Mouse (Mus musculus) spleen, adult 18-20 months (tissue): ENCODE measurements around the gene Plk5.
A peak's percentile ranks its signal among the peaks of the same experiment; 100 is the strongest.
"Not testable (repeated sequence)": the region's sequence is repeated elsewhere in the genome, so short reads cannot be mapped to it uniquely, and the experiment has no call there.

Source experiments
- DNase-seq, 2 experiments: peaks; one replicate each; pipeline ENCODE4 v3.0.0; 2022; ENCODE audit warnings: mixed read lengths in 2 of 2

The Plk5 gene

DNA sequence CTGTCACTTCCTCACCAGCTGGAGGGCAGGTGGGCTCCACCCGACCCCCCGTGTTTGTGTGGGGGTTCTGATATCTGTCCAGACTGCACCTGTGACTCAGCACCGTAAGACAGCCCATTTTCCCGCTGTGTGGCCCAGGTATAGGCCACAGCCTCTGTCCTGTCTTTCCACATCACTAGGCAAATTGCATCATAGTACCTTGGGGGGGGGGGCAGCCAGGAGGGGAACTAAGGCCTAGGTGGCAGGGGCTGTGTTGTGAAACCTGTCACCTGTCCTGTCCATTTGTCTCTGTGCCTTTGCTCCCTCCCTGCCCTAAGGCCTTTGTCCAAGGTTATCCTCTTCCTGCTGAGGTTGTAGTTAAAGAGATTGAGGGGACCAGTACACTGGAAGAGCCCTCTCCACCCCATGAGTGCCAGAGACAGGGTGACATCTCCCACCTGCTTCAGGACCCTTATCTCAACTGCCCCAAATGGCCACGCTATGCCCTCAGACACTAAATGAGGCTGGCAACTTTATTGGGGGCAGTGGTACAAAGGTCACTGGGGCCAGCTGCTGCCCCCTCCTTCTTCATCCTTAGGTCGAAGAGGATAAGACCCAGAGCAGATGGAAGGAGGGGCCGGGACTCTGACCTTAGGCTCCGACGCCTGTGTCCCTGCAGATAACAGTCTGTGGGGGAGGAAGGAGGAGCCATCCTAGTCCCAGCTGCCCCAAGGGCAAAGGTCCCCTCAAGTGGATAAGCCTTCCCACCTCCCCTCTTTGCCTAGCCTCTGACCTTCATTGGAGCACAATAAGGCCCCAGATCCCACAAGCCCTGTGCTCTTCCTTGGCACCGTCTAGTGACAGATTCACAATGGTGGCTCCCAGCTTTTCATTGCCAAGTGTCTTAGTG, 24.4 kb upstream of the Plk5 start:
- no peak for DNase-seq

DNA sequence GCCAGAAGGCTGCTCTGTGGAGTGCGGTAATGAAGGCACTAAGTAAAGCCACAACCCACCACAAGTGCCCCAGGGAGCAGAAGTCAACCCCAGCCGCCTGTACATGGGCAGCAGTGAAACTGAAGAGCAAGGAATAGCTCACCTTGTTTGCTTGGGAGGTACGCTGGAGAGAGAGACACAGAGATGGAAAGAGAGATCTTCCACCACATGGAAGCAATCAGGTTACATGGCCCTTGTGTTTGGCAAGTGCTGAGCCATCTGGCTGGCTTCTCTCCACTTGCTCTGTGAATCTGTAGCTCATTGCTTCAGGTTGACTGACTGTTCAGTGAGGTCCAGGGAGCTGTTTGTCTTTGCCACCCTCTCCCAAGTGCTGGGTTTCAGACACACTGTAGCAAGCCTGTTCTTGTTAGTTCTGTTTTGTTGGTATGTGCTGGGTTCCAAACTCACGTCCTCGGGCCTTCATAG, 23.7 kb upstream of the Plk5 start:
- DNase-seq, result no peak

- no peak for DNase-seq
These were observed 20.0 kb upstream of the Plk5 start for GRCm38 (mm10) chr10:80336263-80336662.

- DNase-seq, result peak; percentile 62 to 84
These were observed 16.1 kb upstream of the Plk5 start for GRCm38 (mm10) chr10:80339941-80340750.

DNA sequence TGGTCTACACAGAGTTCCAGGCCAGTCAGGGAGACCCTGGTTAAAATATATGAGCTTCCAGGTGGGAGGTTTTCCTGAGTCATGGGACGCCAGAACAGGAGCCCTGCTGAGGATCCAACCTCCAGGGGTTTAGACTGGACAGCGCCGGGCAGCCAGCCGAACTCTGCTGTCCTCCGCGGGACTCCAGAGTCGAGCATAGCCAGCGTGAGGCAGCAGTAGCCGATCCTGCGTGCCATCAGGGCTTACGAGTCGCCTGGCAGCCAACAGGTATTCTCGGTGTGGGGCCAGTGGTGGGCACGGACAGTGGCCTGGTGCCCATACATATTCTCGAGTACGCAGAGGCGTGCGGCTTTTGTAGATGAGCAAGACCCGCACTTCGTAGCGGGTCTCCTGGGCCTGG, 15.2 kb upstream of the Plk5 start:
- no peak for DNase-seq

DNA sequence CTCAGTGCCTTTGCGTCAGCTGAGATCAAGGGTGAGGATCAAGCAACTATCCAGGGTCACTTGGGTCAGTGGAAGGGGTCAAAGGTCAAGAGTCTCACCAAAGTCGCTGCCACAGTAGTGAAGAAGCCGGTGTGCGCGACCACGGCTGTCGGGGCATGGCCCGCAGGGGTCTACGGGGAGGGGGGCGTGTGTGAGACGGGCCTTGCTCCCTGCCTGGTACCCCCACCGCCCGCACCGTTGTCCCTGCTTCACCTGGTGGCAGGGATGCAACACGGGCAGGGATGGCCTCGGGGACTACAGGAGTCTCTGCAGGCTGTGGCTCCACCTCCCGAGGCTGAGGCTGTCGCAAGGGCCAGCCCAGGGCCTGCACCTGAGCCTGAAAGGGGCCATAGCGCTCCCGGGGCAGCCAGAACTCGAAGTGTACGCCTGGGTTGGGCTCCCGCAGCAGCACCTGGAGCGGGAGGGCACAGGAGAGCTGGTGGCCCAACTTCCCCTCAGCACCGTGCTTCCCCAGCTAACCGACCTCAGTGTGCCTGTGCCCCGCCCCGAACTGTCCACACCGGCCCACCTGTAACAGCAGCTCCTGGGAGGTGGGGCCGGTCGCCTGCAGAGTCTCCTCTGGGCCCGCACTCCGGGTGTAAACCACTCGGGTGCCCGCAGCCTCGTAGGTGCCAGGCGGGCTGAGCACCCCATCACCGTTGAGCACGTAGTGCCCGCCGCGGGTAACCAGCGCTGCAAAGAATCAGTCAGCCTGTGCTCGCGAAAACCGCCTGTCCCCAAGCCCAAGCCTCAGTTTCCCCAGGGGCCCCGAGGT, 14.6 kb upstream of the Plk5 start:
- no peak for DNase-seq

DNA sequence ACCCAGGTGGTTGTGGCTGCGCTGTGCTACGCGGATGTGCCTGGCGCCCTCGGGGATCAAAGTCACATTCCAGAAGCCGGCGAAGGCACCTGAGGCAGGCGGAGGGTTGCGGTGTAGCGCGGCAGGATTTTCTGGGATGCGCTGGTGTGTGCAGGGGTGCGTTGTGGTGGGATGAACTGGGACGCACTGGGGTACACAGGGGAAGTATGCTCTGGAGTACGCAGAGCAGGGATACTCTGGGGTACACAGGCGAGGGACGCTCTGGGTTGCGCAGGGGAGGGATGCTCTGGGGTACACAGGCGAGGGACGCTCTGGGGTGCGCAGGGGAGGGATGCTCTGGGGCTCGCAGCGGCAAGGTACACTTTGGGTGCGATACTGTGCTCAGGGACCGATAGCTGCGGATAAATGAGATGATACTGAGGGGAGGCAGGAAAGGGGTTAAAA, 13.9 kb upstream of the Plk5 start:
- peak in 1 of 2 experiments; percentile 19 for DNase-seq

DNA sequence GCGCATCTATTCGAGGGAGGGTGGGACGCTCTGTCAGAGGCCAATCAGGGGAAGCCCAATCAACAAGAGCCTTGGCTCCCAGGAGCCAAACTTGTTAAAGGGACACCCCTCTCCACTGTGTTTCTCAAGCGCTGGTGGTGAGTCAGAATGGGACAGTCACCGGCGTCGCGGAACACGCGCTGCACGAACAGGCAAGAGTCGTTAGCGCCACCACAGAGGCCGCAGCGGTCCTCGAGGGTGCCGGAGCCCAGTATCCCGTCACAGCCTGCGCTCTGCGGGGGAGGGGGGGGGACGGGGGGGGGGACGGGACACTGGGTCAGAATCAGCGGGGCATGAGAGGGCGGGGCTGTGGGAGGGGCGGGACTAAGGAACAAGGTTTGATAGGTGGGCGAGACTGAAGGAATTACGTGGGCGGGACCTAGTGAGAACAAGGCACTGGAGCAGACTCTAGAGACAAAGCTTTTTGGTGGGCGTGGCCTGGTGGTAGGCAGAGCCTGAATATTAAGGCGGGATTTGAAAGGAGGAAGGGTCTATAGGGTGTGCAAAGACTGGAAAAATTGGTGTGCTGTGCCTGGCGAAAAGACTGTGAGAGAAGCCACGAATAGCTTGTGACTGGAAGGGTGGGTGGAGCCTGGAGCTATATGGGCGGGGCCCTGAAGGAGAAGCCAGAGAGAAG, 13.4 kb upstream of the Plk5 start:
- DNase-seq, result peak in 1 of 2 experiments; percentile 34

DNA sequence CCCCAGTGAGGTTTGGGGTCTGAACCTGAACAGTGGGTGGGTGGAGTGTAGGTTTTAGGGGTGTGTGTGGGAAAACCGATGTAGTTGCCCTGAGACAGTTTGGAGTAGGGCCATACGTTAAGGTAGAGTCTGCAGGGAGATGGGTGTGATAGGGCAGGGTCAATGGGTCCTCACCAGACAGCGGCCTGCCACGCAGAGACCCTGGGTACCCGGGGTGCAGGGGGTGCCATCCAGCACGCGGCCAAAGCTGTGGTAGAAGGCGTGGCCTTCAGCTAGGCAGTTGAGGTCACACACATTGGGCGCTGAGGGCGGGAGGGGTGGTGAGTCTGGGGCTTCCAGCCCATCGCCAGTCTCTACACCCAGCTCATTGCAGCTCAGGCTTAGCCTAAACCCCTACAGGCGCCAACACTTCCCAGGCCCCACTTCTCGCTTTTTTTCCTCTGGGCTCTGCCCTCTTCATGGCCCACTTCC, 12.8 kb upstream of the Plk5 start:
- DNase-seq, result no peak

DNA sequence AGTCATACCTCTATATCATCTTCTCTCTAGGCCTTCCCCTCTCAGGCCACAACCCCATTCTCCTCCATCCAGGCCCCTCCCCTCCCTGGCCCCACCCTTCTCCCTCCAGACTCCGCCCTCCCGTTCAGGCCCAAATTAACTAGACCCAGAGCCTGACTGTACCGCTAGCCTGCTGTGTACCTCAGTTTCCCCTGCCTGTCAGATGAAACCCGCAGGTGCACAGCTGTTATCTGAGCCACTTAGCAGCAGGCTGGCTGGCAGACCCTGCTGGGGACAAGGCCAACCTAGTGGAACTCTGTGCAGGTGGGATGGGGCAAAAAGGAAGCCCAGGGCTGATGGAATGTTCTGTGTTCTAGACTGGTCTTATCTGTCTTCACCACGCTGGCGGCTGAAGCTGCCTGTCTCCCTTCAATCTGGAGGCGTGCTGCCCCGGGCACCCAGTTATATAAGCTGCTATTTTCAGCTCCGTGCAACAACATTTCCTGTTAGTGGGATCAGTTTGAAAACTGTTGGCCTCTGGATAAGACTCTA, 12.1 kb upstream of the Plk5 start:
- DNase-seq, result no peak

GRCm38 (mm10) chr10:80345122-80345521, 11.1 kb upstream of the Plk5 start:
- DNase-seq, result no peak

DNA sequence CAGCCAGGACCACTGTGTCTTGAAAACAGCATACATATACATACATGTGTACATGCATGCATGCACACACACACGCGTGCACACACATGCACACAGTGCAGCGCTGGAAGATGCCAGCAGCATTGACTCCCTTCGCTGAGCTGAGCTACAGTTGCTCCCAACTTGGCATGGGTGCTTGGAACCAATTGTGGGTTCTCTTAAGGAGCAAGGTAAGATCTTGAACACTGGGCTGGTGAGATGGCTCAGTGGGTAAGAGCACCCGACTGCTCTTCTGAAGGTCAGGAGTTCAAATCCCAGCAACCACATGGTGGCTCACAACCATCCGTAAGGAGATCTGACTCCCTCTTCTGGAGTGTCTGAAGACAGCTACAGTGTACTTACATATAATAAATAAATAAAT, 10.3 kb upstream of the Plk5 start:
- DNase-seq, result not testable (repeated sequence)

DNA sequence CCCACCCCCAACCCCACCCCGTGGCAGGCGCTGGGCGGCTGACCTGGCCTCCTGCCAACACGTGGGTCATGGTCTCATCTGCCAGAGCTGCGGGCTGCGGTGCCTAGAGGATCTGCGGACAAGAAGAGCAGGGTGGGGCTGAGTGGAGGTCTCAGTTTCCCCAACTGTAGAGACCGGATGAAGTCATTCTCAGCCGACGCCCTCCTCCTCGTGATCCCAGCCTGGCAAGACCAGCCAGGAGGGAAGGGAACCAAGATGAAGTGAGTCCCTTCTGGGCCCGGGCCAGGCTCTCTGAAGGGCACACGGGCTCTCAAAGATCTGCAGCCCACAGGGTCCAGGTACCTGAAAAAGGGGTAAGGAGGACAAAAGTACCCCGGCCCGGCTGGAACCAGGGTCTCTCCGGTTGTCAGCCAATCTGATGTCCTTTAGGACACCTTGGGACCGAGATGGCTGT, 8.7 kb upstream of the Plk5 start:
- no peak for DNase-seq

- peak; percentile 42 to 69 for DNase-seq
These were observed 7.9 kb upstream of the Plk5 start, which contains the start of gene Adamtsl5 for GRCm38 (mm10) chr10:80348244-80348781. Adamtsl5 (minus strand) TSS chr10:80348412.

GRCm38 (mm10) chr10:80348981-80349380, 7.3 kb upstream of the Plk5 start:
- DNase-seq, result no peak

- DNase-seq, result peak; percentile 63 to 90
These were observed 6.0 kb upstream of the Plk5 start for GRCm38 (mm10) chr10:80350292-80350691.

DNA sequence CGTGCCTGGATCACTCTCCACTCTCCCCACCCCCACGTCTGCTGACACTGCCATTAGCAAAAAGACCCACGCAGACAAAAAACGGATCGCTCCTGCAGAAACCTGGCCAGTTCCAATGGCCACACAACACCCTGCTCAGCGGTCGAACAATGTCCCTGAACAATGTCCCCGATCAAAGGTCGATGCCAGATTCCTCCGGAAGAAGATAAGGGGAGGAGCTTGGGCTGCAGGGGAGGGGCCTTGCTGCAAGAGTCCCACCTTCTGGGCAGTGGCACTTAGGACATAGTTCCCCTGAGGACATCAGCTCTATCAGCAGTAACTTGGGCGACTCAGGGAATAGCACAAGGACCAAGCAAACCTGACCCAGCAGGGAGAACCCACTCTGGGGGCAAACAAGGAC, 4.4 kb upstream of the Plk5 start:
- no peak for DNase-seq

DNA sequence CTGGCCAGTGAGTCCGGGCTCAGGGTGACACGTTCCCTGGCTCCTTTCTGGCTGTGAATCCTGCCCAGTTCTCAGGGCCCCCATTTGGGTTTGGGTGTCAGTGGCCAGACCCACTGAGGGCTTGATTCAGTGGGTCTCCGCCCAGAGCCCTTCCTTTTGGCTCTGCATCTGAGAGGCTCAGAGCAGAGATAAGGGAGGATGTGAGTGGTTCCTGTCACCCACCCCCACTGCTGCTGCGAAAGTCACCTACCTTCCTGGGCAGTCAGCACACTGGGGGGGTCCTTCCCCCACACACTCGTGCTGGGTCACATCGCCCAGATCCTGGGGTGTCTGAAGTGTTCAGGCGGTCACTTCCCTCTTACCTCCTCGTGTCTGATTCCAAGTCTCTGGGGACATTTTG, 3.5 kb upstream of the Plk5 start:
- DNase-seq, result no peak

GRCm38 (mm10) chr10:80355431-80355830, 828 bp upstream of the Plk5 start:
- DNase-seq, result no peak

GRCm38 (mm10) chr10:80356737-80357136, 478 bp downstream of the Plk5 start:
- DNase-seq, result no peak

- DNase-seq, result no peak
These were observed 1.1 kb downstream of the Plk5 start for GRCm38 (mm10) chr10:80357336-80357735.
